Mouse (Mus musculus) frontal cortex, postnatal 14 days (tissue): ENCODE measurements around the gene Card19.
A peak's percentile ranks its signal among the peaks of the same experiment; 100 is the strongest.

ENCODE experiments used
- DNase-seq, 2 experiments: peaks; one replicate each; pipeline ENCODE4 v3.0.0; 2022; ENCODE audit warnings: low spot score in 2 of 2

Card19 gene

DNA sequence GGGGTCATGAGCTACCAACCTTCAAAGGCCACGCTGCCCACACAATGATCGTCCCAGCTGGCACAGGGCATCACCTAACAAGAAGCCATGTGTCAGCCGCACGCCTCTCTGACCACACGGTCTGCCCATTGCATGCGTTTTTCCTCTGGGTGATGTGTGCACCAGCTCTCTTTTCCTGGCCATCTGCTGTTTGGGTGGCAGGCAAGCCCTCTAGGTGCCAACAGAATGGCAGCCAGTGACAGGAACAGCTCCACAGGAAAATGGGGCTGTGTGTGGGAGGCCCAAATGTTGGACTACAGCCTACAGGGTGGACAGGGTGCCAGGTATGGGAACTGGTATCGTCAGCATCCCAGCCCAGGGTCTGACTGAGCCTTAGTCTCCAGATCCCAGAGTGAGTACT is 43.5 kb downstream of the Card19 start:
- peak in 1 of 2 experiments; percentile 43 for DNase-seq

DNA sequence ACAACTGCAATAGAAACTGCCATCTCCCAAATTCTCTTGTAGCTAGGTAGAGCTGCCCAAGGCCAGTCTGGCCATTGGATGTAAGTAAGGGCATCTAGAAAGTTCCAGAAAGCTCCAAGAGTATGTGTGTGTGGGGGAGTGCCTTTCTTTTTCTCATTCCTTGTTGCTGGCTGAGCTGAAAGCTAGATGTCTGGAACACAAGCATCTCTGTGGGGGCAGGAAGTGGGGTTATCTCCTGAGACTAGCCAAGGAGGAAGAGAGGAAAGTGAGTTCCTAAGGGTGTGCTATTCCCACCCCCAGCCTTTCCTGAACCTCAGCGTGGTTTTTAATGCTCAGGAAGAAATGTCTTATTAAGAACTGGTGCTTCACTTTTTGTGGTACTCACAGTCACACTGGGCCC is 44.1 kb downstream of the Card19 start:
- DNase-seq: no peak

DNA sequence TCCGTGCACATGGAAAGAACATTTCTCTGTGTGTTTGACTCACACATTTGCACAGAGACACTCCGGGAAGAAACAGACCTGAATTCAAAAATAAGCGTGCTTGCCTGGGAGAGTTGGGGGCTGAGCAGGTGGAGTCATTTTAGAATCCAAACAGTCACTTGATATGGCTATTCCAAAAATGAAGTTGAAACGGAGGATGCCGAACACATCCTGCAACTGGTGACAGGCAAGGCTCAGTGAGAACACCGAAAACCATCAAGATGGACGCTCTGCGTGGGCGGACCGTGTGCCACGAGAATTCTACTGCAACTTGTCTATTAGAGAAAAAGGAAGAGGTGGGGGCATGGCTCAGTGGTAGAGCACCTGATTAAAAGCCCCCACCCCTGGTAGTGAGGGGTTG is 45.2 kb downstream of the Card19 start:
- DNase-seq: no peak

DNA sequence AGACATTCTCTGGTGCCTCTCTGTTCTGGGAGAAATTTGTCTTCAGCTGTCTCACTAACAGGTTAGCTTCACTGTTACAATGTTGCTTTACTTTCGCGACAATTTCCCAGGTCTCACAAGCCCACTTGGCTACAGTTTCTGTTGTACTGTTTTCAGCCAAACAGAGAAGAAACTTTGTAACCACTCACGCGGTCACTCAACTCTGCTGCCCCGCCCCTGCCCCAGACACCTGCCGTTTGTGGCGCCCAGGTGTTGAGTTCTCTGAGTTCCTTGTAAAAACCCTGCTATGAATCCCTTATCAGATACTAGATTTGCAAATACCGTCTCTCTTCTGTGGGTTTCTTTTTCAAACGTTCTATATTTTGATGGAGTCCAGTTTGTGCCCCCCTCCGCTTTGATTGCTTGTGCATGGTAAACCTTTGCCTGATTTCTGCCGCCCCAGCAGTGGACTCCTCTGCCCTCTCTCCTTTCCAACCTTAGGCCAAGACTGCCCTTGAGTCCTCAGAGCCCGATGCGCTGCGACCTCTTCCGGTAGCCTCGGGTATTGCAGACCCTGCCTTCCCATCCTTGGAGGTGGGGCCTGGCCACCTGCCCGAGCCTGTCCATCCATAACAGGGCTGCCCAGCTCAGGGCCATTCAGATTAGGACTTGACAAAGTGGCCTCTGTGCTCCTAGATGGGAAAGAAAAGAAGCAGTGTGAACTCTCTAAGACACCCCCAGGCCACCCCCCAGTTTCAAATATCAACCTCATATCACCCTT is 46.2 kb downstream of the Card19 start:
- peak; percentile 76 to 83 for DNase-seq

DNA sequence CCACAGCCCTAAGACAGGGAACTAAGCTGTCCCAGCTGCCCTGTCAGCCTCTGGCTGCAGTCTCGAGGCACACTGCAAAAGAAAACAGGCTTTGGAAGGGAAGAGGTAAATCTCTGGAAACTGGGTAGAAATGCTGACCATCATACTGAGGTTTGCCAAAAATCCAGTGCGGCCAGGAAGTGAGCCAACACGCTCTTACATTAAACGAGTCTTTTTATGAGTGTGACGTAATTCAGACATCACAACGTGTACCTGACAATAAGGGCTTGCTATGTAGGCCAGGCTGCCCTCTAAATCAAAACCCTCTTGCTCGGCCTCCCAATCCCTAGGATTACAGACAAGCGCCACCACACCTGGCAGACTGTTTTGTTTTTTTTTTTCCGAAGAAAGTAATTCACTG is 48.8 kb downstream of the Card19 start:
- no peak for DNase-seq

DNA sequence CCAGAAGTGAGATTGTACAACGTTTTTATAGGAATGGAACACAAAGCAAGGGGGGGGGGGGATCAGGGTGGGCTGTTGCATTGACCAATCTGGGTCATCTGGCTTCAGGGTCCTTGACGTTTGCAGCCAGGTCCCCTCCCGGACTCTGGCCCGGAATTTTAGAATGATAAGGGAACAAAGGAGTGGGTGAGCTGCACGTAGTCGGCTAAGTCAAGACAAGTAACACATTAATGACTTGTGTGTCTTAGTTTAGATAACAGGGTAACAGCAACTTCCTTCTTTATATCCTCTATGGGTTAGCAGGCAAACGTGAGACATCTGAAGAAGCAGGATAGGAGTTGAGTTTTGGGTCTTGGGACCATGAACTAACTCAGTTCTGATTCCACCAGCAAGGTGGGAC is 52.2 kb downstream of the Card19 start:
- DNase-seq: no peak

DNA sequence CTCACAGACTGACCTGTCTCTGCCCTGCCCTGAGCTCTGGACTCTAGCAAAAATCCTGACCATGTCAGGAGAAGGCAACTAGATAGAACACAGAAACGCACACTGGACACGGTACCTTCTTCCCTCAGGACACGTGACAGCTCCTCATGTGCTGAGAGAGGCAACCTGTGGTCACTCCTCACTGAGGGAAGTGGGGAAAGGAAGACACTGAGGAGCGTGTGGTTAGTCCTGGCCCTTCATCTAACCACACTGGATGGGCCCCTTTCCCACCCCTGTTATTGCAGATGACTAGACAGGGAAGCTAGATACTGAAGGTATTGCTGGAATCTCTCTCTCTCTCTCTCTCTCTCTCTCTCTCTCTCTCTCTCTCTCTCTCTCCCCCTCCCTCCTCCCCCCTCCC is 53.1 kb downstream of the Card19 start:
- no peak for DNase-seq

DNA sequence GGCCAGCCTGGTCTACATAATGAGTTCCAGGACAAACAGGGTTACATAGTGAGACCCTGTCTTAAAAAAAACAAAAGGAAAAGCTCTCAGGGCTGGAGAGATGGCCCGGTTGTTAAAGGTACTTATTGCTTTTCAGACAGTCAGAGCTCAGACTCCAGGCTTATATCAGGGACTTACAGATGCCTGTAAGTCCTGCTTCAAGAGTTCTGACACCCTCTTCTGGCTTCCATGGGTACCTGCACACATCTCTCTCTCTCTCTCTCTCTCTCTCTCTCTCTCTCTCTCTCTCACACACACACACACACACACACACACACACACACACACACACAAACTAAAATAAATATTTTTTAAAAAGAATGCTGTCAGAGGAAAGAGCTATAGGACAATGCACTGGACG is 54.6 kb downstream of the Card19 start:
- DNase-seq: no peak

DNA sequence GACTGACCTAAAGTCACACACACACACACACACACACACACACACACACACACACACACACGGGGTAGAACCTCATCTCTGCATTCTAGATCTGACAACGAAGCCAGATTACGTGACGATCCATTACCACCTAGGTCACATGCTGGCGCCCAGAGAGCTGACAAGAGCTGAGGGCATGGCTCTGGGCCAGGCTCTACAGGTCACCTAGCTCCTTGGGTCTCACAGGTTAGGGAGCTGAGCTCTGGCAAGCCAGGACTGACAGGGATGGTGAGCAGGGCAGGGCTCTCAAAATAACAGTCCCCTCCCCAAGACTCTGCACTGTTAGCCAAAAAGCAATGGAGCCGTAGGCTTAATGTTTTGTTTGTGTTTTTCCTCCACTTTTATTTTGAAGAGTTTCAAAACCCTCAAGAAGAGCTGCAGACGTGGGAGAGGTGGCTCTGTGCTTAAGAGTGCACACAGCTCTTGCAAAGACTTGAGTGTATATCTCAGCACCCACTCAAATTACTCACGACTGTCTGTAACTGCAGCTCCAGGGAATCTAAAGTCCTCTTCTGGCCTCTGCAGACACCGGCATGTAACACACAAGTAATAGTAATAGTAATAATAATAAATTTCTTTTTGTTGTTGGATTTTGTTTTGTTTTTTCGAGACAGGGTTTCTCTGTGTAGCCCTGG is 57.7 kb downstream of the Card19 start:
- DNase-seq: no peak

DNA sequence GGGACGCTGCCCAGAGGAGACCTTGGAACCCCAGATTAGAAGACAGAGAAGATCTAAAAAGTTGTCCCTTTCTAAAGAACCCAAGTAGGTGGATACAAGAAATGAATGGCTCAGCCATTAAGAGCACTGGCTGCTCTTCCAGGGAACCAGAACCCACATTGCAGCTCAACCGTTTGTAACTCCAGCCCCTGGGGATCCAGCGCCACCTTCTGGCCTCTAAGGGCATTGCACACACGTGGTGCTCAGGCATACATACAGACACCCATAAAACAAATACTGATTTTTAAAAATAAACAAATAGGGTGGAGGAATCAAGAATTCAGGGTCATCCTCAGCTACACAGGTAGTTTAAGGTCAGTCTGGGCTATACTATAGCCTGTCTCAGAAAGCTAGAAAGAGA is 59.2 kb downstream of the Card19 start:
- no peak for DNase-seq

DNA sequence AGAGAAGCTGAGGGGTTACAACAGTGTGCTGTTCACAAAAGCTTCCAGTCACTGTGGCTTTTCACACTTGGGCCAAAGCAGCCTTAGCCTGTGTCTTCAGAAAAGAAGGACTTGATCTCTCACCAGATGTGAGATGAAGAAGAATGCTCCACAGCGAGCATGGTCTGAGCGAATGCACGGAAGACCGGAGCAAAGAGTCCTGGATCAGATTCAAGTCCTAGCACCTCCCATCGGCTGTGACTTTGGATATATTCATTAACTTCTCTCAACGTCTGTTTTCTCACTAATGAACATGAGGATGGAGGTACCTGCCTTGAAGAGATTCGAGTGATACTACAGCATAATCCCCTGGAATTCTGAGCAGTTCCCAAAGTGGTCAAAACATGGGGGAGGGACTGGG is 61.2 kb downstream of the Card19 start:
- DNase-seq: no peak

DNA sequence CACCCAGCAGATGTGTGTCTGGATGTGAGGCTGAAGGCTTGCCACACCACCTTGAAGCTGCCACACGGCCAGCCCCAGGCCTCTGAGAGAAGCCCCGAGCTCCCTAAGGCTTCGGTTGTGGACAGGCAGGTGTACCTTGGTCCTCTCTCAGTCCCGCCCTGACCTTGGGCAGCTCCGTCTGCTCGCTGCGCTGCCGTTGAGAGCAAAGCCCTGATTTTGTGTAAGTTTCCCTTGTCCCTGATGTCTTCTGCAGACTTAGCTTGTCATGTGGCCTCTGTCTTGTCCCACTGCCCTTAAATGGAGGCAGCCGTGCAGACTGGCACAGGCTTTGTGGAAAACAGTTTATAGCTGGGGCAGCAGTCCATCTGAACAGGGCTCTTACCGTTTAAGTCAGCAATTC is 61.8 kb downstream of the Card19 start:
- no peak for DNase-seq
